Mouse (Mus musculus) MEL (cell line): Measurements from ENCODE around the gene Rnf157. TPM values are rescaled to one million over a fixed set of nuclear protein-coding genes. Genes with fewer than 3 reads are reported as not detected.

Experiments used
- DNase-seq: peaks from one replicate; pipeline ENCODE4 v3.0.0; 2011; ENCODE audit warnings: low read depth, low spot score
- H3K27ac ChIP-seq: 2 replicates; pipeline ENCODE4 v1.5.1; 2012; ENCODE audit warnings: low read depth, mild to moderate bottlenecking, control low read depth, low read length, moderate library complexity; ENCODE audit not compliant: control insufficient read depth
- H3K27me3 ChIP-seq, 2 experiments: fragments of 150-350 bp in 1 of 2; sonication (generic) in 1 of 2; 2 replicates each; pipeline ENCODE4 v1.6.1; 2012; ENCODE audit warnings: low read length in 2 of 2, mild to moderate bottlenecking in 2 of 2, improper control_type of control experiment in 1 of 2, moderate library complexity in 1 of 2; ENCODE audit not compliant: insufficient read depth in 2 of 2, control insufficient read depth in 1 of 2
- H3K36me3 ChIP-seq, 2 experiments: 2 replicates each; pipeline ENCODE4 v1.6.1; 2012 to 2014; ENCODE audit warnings: low read length in 2 of 2, improper control_type of control experiment in 1 of 2, inconsistent platforms in 1 of 2, mild to moderate bottlenecking in 1 of 2; ENCODE audit not compliant: insufficient read depth in 2 of 2, control insufficient read depth in 1 of 2
- H3K4me1 ChIP-seq, 2 experiments: fragments of 150-350 bp in 1 of 2; sonication (generic) in 1 of 2; 2 replicates each; pipeline ENCODE4 v1.6.1; 2012; ENCODE audit warnings: low read length in 2 of 2, improper control_type of control experiment in 1 of 2, mild to moderate bottlenecking in 1 of 2; ENCODE audit not compliant: insufficient read depth in 2 of 2, control insufficient read depth in 1 of 2
- H3K4me3 ChIP-seq, 2 experiments: fragments of 150-350 bp in 1 of 2; sonication (generic) in 1 of 2; 2 replicates each; pipeline ENCODE4 v1.5.1; 2012; ENCODE audit warnings: low read depth in 2 of 2, low read length in 2 of 2, mild to moderate bottlenecking in 2 of 2, moderate library complexity in 2 of 2, control low read depth in 1 of 2, improper control_type of control experiment in 1 of 2; ENCODE audit not compliant: control insufficient read depth in 1 of 2, insufficient read depth in 1 of 2
- H3K79me2 ChIP-seq: 2 replicates; pipeline ENCODE4 v1.6.1; 2012; ENCODE audit warnings: mild to moderate bottlenecking, low read length, moderate library complexity; ENCODE audit not compliant: control insufficient read depth, poor library complexity, insufficient read depth
- H3K9ac ChIP-seq: 2 replicates; pipeline ENCODE4 v1.6.1; 2012; ENCODE audit warnings: low read depth, mild to moderate bottlenecking, control low read depth, low read length, moderate library complexity; ENCODE audit not compliant: control insufficient read depth, poor library complexity, severe bottlenecking
- H3K9me3 ChIP-seq: fragments of 150-350 bp; sonication (generic); replicated peaks from 2 replicates; pipeline ENCODE4 v1.6.1; 2012; ENCODE audit warnings: mild to moderate bottlenecking, low read length, improper control_type of control experiment, moderate library complexity; ENCODE audit not compliant: insufficient read depth
- BHLHE40 ChIP-seq: IDR thresholded peaks from 2 replicates; pipeline ENCODE4 v1.6.1; 2012; ENCODE audit warnings: low read depth, mild to moderate bottlenecking, inconsistent platforms, low read length, improper control_type of control experiment, borderline replicate concordance
- CHD1 ChIP-seq: IDR thresholded peaks from 2 replicates; pipeline ENCODE4 v1.6.1; 2012; ENCODE audit warnings: low read depth, mild to moderate bottlenecking, inconsistent platforms, low read length, improper control_type of control experiment
- CHD2 ChIP-seq: IDR thresholded peaks from 2 replicates; pipeline ENCODE4 v1.6.1; 2011; ENCODE audit warnings: low read length, improper control_type of control experiment
- CTCF ChIP-seq, 3 experiments: IDR thresholded peaks in 2 of 3; conservative IDR thresholded peaks in 1 of 3; 2 replicates each; pipeline ENCODE4 v1.5.1; 2011 to 2012; ENCODE audit warnings: low read length in 3 of 3, low read depth in 2 of 3, mild to moderate bottlenecking in 2 of 3, improper control_type of control experiment in 1 of 3, inconsistent platforms in 1 of 3, mixed read lengths in 1 of 3, moderate library complexity in 1 of 3; ENCODE audit not compliant: control insufficient read depth in 1 of 3, insufficient read depth in 1 of 3, poor library complexity in 1 of 3, severe bottlenecking in 1 of 3
- ELF1 ChIP-seq: IDR thresholded peaks from 2 replicates; pipeline ENCODE4 v1.6.1; 2014; ENCODE audit warnings: low read depth, mild to moderate bottlenecking, inconsistent platforms, low read length, improper control_type of control experiment, moderate library complexity
- EP300 ChIP-seq, 2 experiments: IDR thresholded peaks; 2 replicates each; pipeline ENCODE4 v1.6.1; 2011; ENCODE audit warnings: improper control_type of control experiment in 2 of 2, low read length in 2 of 2, low read depth in 1 of 2, mild to moderate bottlenecking in 1 of 2
- ETS1 ChIP-seq: IDR thresholded peaks from 2 replicates; pipeline ENCODE4 v1.6.1; 2012; ENCODE audit warnings: low read depth, mild to moderate bottlenecking, inconsistent platforms, low read length, improper control_type of control experiment, moderate library complexity
- GABPA ChIP-seq: IDR thresholded peaks from 2 replicates; pipeline ENCODE4 v1.6.1; 2012; ENCODE audit warnings: low read depth, mild to moderate bottlenecking, inconsistent platforms, low read length, improper control_type of control experiment, moderate library complexity
- HCFC1 ChIP-seq: IDR thresholded peaks from 2 replicates; pipeline ENCODE4 v1.6.1; 2012; ENCODE audit warnings: low read depth, mild to moderate bottlenecking, inconsistent platforms, low read length, improper control_type of control experiment, moderate library complexity
- JUND ChIP-seq: IDR thresholded peaks from 2 replicates; pipeline ENCODE4 v1.6.1; 2011; ENCODE audit warnings: low read depth, mild to moderate bottlenecking, improper control_type of control experiment, low read length
- KAT2A ChIP-seq: conservative IDR thresholded peaks from 2 replicates; pipeline ENCODE4 v1.6.1; 2012; ENCODE audit warnings: low read depth, low read length, improper control_type of control experiment, inconsistent platforms
- MAFK ChIP-seq: IDR thresholded peaks from 2 replicates; pipeline ENCODE4 v1.6.1; 2011; ENCODE audit warnings: low read depth, mild to moderate bottlenecking, low read length, improper control_type of control experiment, borderline replicate concordance
- MAX ChIP-seq: IDR thresholded peaks from 2 replicates; pipeline ENCODE4 v1.6.1; 2011; ENCODE audit warnings: low read length, improper control_type of control experiment
- MAZ ChIP-seq: IDR thresholded peaks from 2 replicates; pipeline ENCODE4 v1.6.1; 2012; ENCODE audit warnings: low read depth, mild to moderate bottlenecking, inconsistent platforms, low read length, improper control_type of control experiment
- MEF2A ChIP-seq: IDR thresholded peaks from 2 replicates; pipeline ENCODE4 v1.6.1; 2014; ENCODE audit warnings: low read depth, mild to moderate bottlenecking, inconsistent platforms, low read length, improper control_type of control experiment; ENCODE audit not compliant: poor library complexity, insufficient replicate concordance, severe bottlenecking; ENCODE audit errors: extremely low read depth
- MXI1 ChIP-seq: IDR thresholded peaks from 2 replicates; pipeline ENCODE4 v1.6.1; 2011; ENCODE audit warnings: mild to moderate bottlenecking, low read depth, low read length, improper control_type of control experiment
- MYB ChIP-seq: IDR thresholded peaks from 2 replicates; pipeline ENCODE4 v1.6.1; 2011; ENCODE audit warnings: mild to moderate bottlenecking, low read depth, low read length, improper control_type of control experiment
- MYC ChIP-seq: IDR thresholded peaks from 2 replicates; pipeline ENCODE4 v1.6.1; 2011; ENCODE audit warnings: low read depth, mild to moderate bottlenecking, low read length, improper control_type of control experiment, moderate library complexity
- NELFE ChIP-seq: IDR thresholded peaks from 2 replicates; pipeline ENCODE4 v1.6.1; 2011; ENCODE audit warnings: low read depth, low read length, improper control_type of control experiment
- NRF1 ChIP-seq: IDR thresholded peaks from 2 replicates; pipeline ENCODE4 v1.6.1; 2014; ENCODE audit warnings: low read depth, mild to moderate bottlenecking, inconsistent platforms, low read length, improper control_type of control experiment, moderate library complexity; ENCODE audit not compliant: poor library complexity, insufficient read depth, severe bottlenecking
- POLR2A ChIP-seq, 2 experiments: IDR thresholded peaks; 2 replicates each; pipeline ENCODE4 v1.6.1; 2011 to 2012; ENCODE audit warnings: low read length in 2 of 2, mild to moderate bottlenecking in 2 of 2, control low read depth in 1 of 2, improper control_type of control experiment in 1 of 2, low read depth in 1 of 2, moderate library complexity in 1 of 2; ENCODE audit not compliant: control insufficient read depth in 1 of 2, insufficient read depth in 1 of 2, poor library complexity in 1 of 2
- POLR2AphosphoS2 ChIP-seq: IDR thresholded peaks from 2 replicates; pipeline ENCODE4 v1.6.1; 2011; ENCODE audit warnings: low read length, improper control_type of control experiment
- POLR2AphosphoS5 ChIP-seq: IDR thresholded peaks from 2 replicates; pipeline ENCODE4 v1.6.1; 2012; ENCODE audit warnings: low read depth, borderline replicate concordance, mild to moderate bottlenecking, inconsistent platforms, low read length, moderate library complexity, mixed read lengths
- RAD21 ChIP-seq: IDR thresholded peaks from 2 replicates; pipeline ENCODE4 v1.6.1; 2011; ENCODE audit warnings: mild to moderate bottlenecking, low read depth, low read length, improper control_type of control experiment
- RCOR1 ChIP-seq: IDR thresholded peaks from 2 replicates; pipeline ENCODE4 v1.6.1; 2012; ENCODE audit warnings: low read depth, mild to moderate bottlenecking, inconsistent platforms, low read length, improper control_type of control experiment
- SIN3A ChIP-seq: IDR thresholded peaks from 2 replicates; pipeline ENCODE4 v1.6.1; 2012; ENCODE audit warnings: low read length, improper control_type of control experiment, inconsistent platforms
- SMC3 ChIP-seq: IDR thresholded peaks from 2 replicates; pipeline ENCODE4 v1.6.1; 2011; ENCODE audit warnings: low read depth, low read length, improper control_type of control experiment
- TAL1 ChIP-seq: IDR thresholded peaks from 2 replicates; pipeline ENCODE4 v1.6.1; 2012; ENCODE audit warnings: mild to moderate bottlenecking, inconsistent platforms, low read length, moderate library complexity, mixed read lengths
- TBP ChIP-seq: IDR thresholded peaks from 2 replicates; pipeline ENCODE4 v1.8.0; 2011; ENCODE audit warnings: low read depth, low read length, improper control_type of control experiment
- UBTF ChIP-seq: IDR thresholded peaks from 2 replicates; pipeline ENCODE4 v1.6.1; 2012; ENCODE audit warnings: low read depth, mild to moderate bottlenecking, inconsistent platforms, low read length, improper control_type of control experiment, moderate library complexity, borderline replicate concordance; ENCODE audit not compliant: insufficient read depth
- USF1 ChIP-seq: IDR thresholded peaks from 2 replicates; pipeline ENCODE4 v1.6.1; 2014; ENCODE audit warnings: low read depth, mild to moderate bottlenecking, inconsistent platforms, low read length, improper control_type of control experiment, moderate library complexity
- USF2 ChIP-seq, 2 experiments: IDR thresholded peaks; 2 replicates each; pipeline ENCODE4 v1.6.1; 2011 to 2012; ENCODE audit warnings: improper control_type of control experiment in 2 of 2, low read length in 2 of 2, borderline replicate concordance in 1 of 2, inconsistent platforms in 1 of 2, low read depth in 1 of 2, mild to moderate bottlenecking in 1 of 2; ENCODE audit not compliant: insufficient read depth in 1 of 2
- ZC3H11A ChIP-seq: IDR thresholded peaks from 2 replicates; pipeline ENCODE4 v1.6.1; 2012; ENCODE audit warnings: low read depth, mild to moderate bottlenecking, inconsistent platforms, low read length, improper control_type of control experiment
- ZKSCAN1 ChIP-seq: IDR thresholded peaks from 2 replicates; pipeline ENCODE4 v1.6.1; 2012; ENCODE audit warnings: low read depth, mild to moderate bottlenecking, inconsistent platforms, low read length, improper control_type of control experiment, moderate library complexity
- ZMIZ1 ChIP-seq: IDR thresholded peaks from 2 replicates; pipeline ENCODE4 v1.6.1; 2012; ENCODE audit warnings: low read depth, mild to moderate bottlenecking, inconsistent platforms, low read length, improper control_type of control experiment, moderate library complexity
- polyA plus RNA-seq, 2 experiments: library from polyadenylated mRNA; stranded (reverse) in 1 of 2; unstranded in 1 of 2; fragments of >175 nt in 1 of 2; fragments of >200 nt in 1 of 2; gene quantifications; 2 replicates each; pipeline versions ENCODE4 v1.2.1 to v1.2.4; 2012; ENCODE audit warnings: low replicate concordance in 2 of 2, low read depth in 1 of 2; ENCODE audit not compliant: insufficient read length in 2 of 2, insufficient read depth in 1 of 2, missing spikeins in 1 of 2
- total RNA-seq: library from RNA; depleted of rRNA; stranded (reverse); fragments of 300-350 nt; gene quantifications from 2 replicates; pipeline ENCODE4 v1.2.3, GENCODE M21; 2012

Gene Rnf157
- total and polyA plus RNA-seq, 3 experiments: 7.5 to 10.9 TPM; not detected in 1

- peaks cover 0 to 11% of the 10 kb centered on the region in 2 experiments; a peak in 3 of 4 replicates for H3K36me3 ChIP-seq
- peak overlapping the region; percentile 75 for H3K9ac ChIP-seq
- H3K9me3 ChIP-seq: no peaks in the 10 kb centered on the region
- no peaks in the 10 kb centered on the region for H3K27me3 ChIP-seq
- peak; percentile 100 for DNase-seq
- H3K79me2 ChIP-seq: peaks cover 3% of the 10 kb centered on the region; the same call in 1 of the 2 replicates
- peaks cover 9 to 16% of the 10 kb centered on the region in 2 experiments for H3K4me1 ChIP-seq
- peak overlapping the region; percentile 94 for H3K27ac ChIP-seq
- H3K4me3 ChIP-seq: peak overlapping the region; percentile 62 to 64
- no peak; the same call in none of the 2 replicates for TF ChIP-seq RCOR1
- peak; percentile 93; the same call in 1 of the 2 replicates for TF ChIP-seq POLR2AphosphoS5
- peak; percentile 96 for TF ChIP-seq NELFE
- peak; percentile 69 for TF ChIP-seq HCFC1
- TF ChIP-seq ZMIZ1: peak; percentile 99
- TF ChIP-seq USF1: no peak
- peak in 1 of 3 experiments; percentile 18; a peak in 1 of 6 replicates for TF ChIP-seq CTCF (IDR thresholded peaks at IDR 0.05 in 2 of 3, conservative IDR thresholded peaks at IDR 0.05 in 1 of 3; ENCODE audit: control insufficient read depth in 1 of 3, insufficient read depth in 1 of 3, low read depth in 2 of 3, low read length in 3 of 3, poor library complexity in 1 of 3, severe bottlenecking in 1 of 3)
- TF ChIP-seq CHD2: peak; percentile 81
- TF ChIP-seq GABPA: no peak
- peak; percentile 44; the same call in 1 of the 2 replicates for TF ChIP-seq ETS1
- no peak for TF ChIP-seq USF2 (IDR thresholded peaks at IDR 0.05; ENCODE audit: borderline replicate concordance in 1 of 2, insufficient read depth in 1 of 2, low read depth in 1 of 2, low read length in 2 of 2)
- TF ChIP-seq RAD21: no peak
- TF ChIP-seq MAX: peak; percentile 78; the same call in 1 of the 2 replicates
- no peak for TF ChIP-seq JUND
- peak; percentile 61; the same call in 1 of the 2 replicates for TF ChIP-seq MAZ
- peak; percentile 62 for TF ChIP-seq SIN3A
- TF ChIP-seq MYB: no peak; the same call in 1 of the 2 replicates
- TF ChIP-seq ZKSCAN1: no peak
- TF ChIP-seq TBP: peak; percentile 97
- TF ChIP-seq MEF2A: no peak
- TF ChIP-seq ZC3H11A: no peak
- peak; percentile 53 to 76 for TF ChIP-seq EP300 (IDR thresholded peaks at IDR 0.05; ENCODE audit: low read depth in 1 of 2, low read length in 2 of 2)
- TF ChIP-seq CHD1: peak; percentile 96
- peak; percentile 81; the same call in 1 of the 2 replicates for TF ChIP-seq MYC
- TF ChIP-seq POLR2A (IDR thresholded peaks at IDR 0.05; ENCODE audit: control insufficient read depth in 1 of 2, insufficient read depth in 1 of 2, low read depth in 1 of 2, low read length in 2 of 2, poor library complexity in 1 of 2): peak; percentile 89 to 100
- no peak; the same call in 1 of the 2 replicates for TF ChIP-seq KAT2A
- no peak for TF ChIP-seq MAFK
- peak; percentile 65 for TF ChIP-seq MXI1
- 0 out of 2 replicates have a peak, but pooled peaks have one; percentile 41 for TF ChIP-seq NRF1
- TF ChIP-seq ELF1: peak; percentile 16
- TF ChIP-seq POLR2AphosphoS2: peak; percentile 98
- peak; percentile 50; the same call in 1 of the 2 replicates for TF ChIP-seq BHLHE40
- peak; percentile 81 for TF ChIP-seq TAL1
- peak; percentile 67; the same call in 1 of the 2 replicates for TF ChIP-seq UBTF
- TF ChIP-seq SMC3: no peak
These were observed 104.9 kb downstream of the Rnf157 start for GRCm38 (mm10) chr11:116307762-116308531.
